8 mouse cellular contexts compared by ENCODE assay signal in genomic region chr8:13675121-13675520, GRCm38 (mm10). TPM values are rescaled to one million over a fixed set of nuclear protein-coding genes. Genes with fewer than 3 reads are reported as not detected.
DNase-seq lines count a peak whose midpoint lies in the region; ATAC-seq and TF ChIP-seq lines count a peak whose summit lies in the region.

No protein-coding gene starts in this region.

- no peak for TF ChIP-seq EP300 in heart, postnatal 0 days (IDR thresholded peaks at IDR 0.05; ENCODE audit: low read depth)

- 39% methylated on average over 4 of the region's 4 CpGs for WGBS in heart, postnatal 0 days
- 53% methylated on average over 4 of the region's 4 CpGs for WGBS in embryonic facial prominence, embryonic 15.5 days
- 16% methylated on average over 4 of the region's 4 CpGs for WGBS in liver, embryonic 15.5 days (ENCODE audit: insufficient replicate concordance)

- ATAC-seq in heart, postnatal 0 days (ENCODE audit: insufficient read depth, low read depth): no peak
- no peak for ATAC-seq in embryonic facial prominence, embryonic 15.5 days (ENCODE audit: insufficient number of reproducible peaks, low FRiP score, low TSS enrichment, low read depth)
- ATAC-seq in liver, embryonic 15.5 days (ENCODE audit: insufficient read depth): no peak

- no peak for DNase-seq in heart, postnatal 0 days (ENCODE audit: low spot score)
- no peak for DNase-seq in heart, adult 9 months (ENCODE audit: low spot score in 2 of 2)
- peak; percentile 79 for DNase-seq in CD4-positive helper T cell, adult 2 months (ENCODE audit: low read depth, low spot score)
- DNase-seq in frontal cortex, postnatal 14 days (ENCODE audit: low spot score in 2 of 2): no peak
- no peak for DNase-seq in kidney, postnatal 4 days
- DNase-seq in cerebellum, adult 9-10 months: no peak

- peaks cover 52% of the 10 kb centered on the region for H3K4me1 ChIP-seq in heart, postnatal 0 days (ENCODE audit: control insufficient read depth, insufficient read depth)
- peaks cover 48% of the 10 kb centered on the region for H3K4me1 ChIP-seq in embryonic facial prominence, embryonic 15.5 days
- H3K4me1 ChIP-seq in liver, embryonic 15.5 days (replicated peaks): peaks cover 80% of the 10 kb centered on the region

- H3K27ac ChIP-seq in heart, postnatal 0 days (ENCODE audit: low read depth): peak overlapping the region; percentile 94
- H3K27ac ChIP-seq in embryonic facial prominence, embryonic 15.5 days (replicated peaks): peak overlapping the region; percentile 82; the same call in 1 of the 2 replicates
- peak overlapping the region; percentile 43 for H3K27ac ChIP-seq in liver, embryonic 15.5 days (replicated peaks)

- peak overlapping the region; percentile 84; the same call in 1 of the 2 replicates for H3K9ac ChIP-seq in heart, postnatal 0 days (replicated peaks; ENCODE audit: low read depth, low read length)
- no peak overlapping the region for H3K9ac ChIP-seq in embryonic facial prominence, embryonic 15.5 days
- H3K9ac ChIP-seq in liver, embryonic 15.5 days: no peak overlapping the region

- no peaks in the 10 kb centered on the region for H3K9me3 ChIP-seq in heart, postnatal 0 days (replicated peaks; ENCODE audit: control insufficient read depth, low read length)
- no peaks in the 10 kb centered on the region for H3K9me3 ChIP-seq in embryonic facial prominence, embryonic 15.5 days (replicated peaks)
- no peaks in the 10 kb centered on the region for H3K9me3 ChIP-seq in liver, embryonic 15.5 days (replicated peaks)

- no peaks in the 10 kb centered on the region for H3K36me3 ChIP-seq in heart, postnatal 0 days (replicated peaks; ENCODE audit: control insufficient read depth, insufficient read depth, low read length)
- no peaks in the 10 kb centered on the region for H3K36me3 ChIP-seq in embryonic facial prominence, embryonic 15.5 days
- no peaks in the 10 kb centered on the region for H3K36me3 ChIP-seq in liver, embryonic 15.5 days (replicated peaks)

- H3K4me2 ChIP-seq in heart, postnatal 0 days (ENCODE audit: low read depth, low read length): peak overlapping the region; percentile 98
- peak overlapping the region; percentile 73 for H3K4me2 ChIP-seq in embryonic facial prominence, embryonic 15.5 days (replicated peaks)
- H3K4me2 ChIP-seq in liver, embryonic 15.5 days: peak overlapping the region; percentile 96

- TF ChIP-seq CTCF in heart, postnatal 0 days (IDR thresholded peaks at IDR 0.05; ENCODE audit: low read depth): no peak

- H3K27me3 ChIP-seq in heart, postnatal 0 days (ENCODE audit: control insufficient read depth, insufficient read depth, low read length): no peaks in the 10 kb centered on the region
- H3K27me3 ChIP-seq in embryonic facial prominence, embryonic 15.5 days: peaks cover 6% of the 10 kb centered on the region; the same call in 1 of the 2 replicates
- peaks cover 20% of the 10 kb centered on the region; the same call in 1 of the 2 replicates for H3K27me3 ChIP-seq in liver, embryonic 15.5 days

- peak overlapping the region; percentile 93 for H3K4me3 ChIP-seq in heart, postnatal 0 days (ENCODE audit: low read depth, low read length)
- H3K4me3 ChIP-seq in embryonic facial prominence, embryonic 15.5 days (replicated peaks): peak overlapping the region; percentile 76
- peak overlapping the region; percentile 67 for H3K4me3 ChIP-seq in liver, embryonic 15.5 days (replicated peaks)

RNA-seq across cellular contexts. Expression of gene Rasa3, which starts 2.3 kb away (rescaled TPM):
- total RNA-seq in heart, postnatal 0 days (2014; rRNA removed; ENCODE audit: low replicate concordance): 27.7 and 29.9 TPM in 2 replicates
- polyA plus RNA-seq in heart, postnatal 0 days (2015; fragmentation: Nextera tagmentation; extraction: Ambion mirVana): 11.8 and 13.2 TPM in 2 replicates
- 36.0 and 37.4 TPM in 2 replicates for polyA plus RNA-seq in embryonic facial prominence, embryonic 15.5 days (2015; fragmentation: Nextera tagmentation; extraction: Ambion mirVana)
- polyA plus RNA-seq in liver, embryonic 15.5 days (2015; fragmentation: Nextera tagmentation; extraction: Ambion mirVana): 16.4 and 19.0 TPM in 2 replicates

RNA-seq across cellular contexts. Expression of gene Cfap97d2, which starts 30.6 kb away (rescaled TPM):
- total RNA-seq in heart, postnatal 0 days (2014; rRNA removed; ENCODE audit: low replicate concordance): not detected in 2 replicates
- 0.10 TPM in 1 of 2 replicates, not detected in the other for polyA plus RNA-seq in heart, postnatal 0 days (2015; fragmentation: Nextera tagmentation; extraction: Ambion mirVana)
- polyA plus RNA-seq in embryonic facial prominence, embryonic 15.5 days (2015; fragmentation: Nextera tagmentation; extraction: Ambion mirVana): 1.4 and 2.3 TPM in 2 replicates
- polyA plus RNA-seq in liver, embryonic 15.5 days (2015; fragmentation: Nextera tagmentation; extraction: Ambion mirVana): 0.12 TPM in 1 of 2 replicates, not detected in the other

Comparison
In these comparisons a context has a peak if more than half of its experiments do, and no peak if none do; other contexts are left out.
1. H3K27ac ChIP-seq: peak in every context shown above with its lines; median percentile 94 in heart, postnatal 0 days; 82 in embryonic facial prominence, embryonic 15.5 days; 43 in liver, embryonic 15.5 days.